Mouse (Mus musculus) lung, postnatal 0 days (tissue): ENCODE measurements around the gene Lgals3.

ENCODE experiments used
- CTCF ChIP-seq: IDR thresholded peaks from 2 replicates; pipeline ENCODE4 v1.5.1; 2016; ENCODE audit warnings: antibody characterized with exemption, mild to moderate bottlenecking
- EP300 ChIP-seq: IDR thresholded peaks from 2 replicates; pipeline ENCODE4 v1.6.1; 2016; ENCODE audit warnings: antibody characterized with exemption, mild to moderate bottlenecking, control low read depth

DNA sequence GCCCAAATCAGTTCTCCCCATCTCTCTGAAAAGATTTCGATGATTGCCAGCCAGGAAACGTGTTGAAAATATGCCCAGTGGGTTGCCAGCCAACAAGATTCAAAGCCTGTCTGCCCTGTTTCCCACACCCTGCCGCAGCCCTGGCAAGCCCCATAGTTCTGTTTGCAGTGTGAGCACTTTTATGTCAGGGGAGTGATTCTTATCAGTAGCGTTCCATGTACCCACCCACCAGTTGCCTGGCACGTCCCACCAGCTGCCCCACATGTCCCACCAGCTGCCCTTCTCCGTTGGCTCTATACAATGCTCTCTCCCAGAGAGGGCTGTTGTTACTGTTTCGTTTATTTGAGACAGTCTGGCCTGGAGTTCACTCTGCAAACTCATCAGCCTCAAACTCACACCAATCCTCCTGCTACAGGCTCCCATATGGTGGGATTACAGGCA is 650 bp upstream of the Lgals3 start:
- no peak for TF ChIP-seq CTCF
- no peak for TF ChIP-seq EP300
